Mouse (Mus musculus) intestine, embryonic 15.5 days (tissue): ENCODE measurements around the gene Barx2. TPM values are rescaled to one million over a fixed set of nuclear protein-coding genes. Genes with fewer than 3 reads are reported as not detected.
A peak's percentile ranks its signal among the peaks of the same experiment; 100 is the strongest.

Source experiments
- ATAC-seq: fragments of 200-750 bp; cut with Nextera tagmentation; 2 replicates; pipeline ENCODE4 v1.8.0; 2017; ENCODE audit warnings: moderate TSS enrichment, moderate library complexity
- H3K27ac ChIP-seq: fragments of 300-500 bp; sonication (generic); 2 replicates; pipeline ENCODE4 v1.5.1; 2015; ENCODE audit warnings: mild to moderate bottlenecking, inconsistent platforms
- H3K27me3 ChIP-seq: fragments of 300-500 bp; sonication (generic); replicated peaks from 2 replicates; pipeline ENCODE4 v1.6.1; 2015; ENCODE audit warnings: inconsistent platforms
- H3K36me3 ChIP-seq: fragments of 300-500 bp; sonication (generic); 2 replicates; pipeline ENCODE4 v1.6.1; 2015; ENCODE audit warnings: inconsistent platforms
- H3K4me1 ChIP-seq: fragments of 300-500 bp; sonication (generic); replicated peaks from 2 replicates; pipeline ENCODE4 v1.6.1; 2015; ENCODE audit warnings: inconsistent platforms
- H3K4me2 ChIP-seq: fragments of 300-500 bp; sonication (generic); replicated peaks from 2 replicates; pipeline ENCODE4 v1.6.1; 2015; ENCODE audit warnings: mild to moderate bottlenecking, inconsistent platforms
- H3K4me3 ChIP-seq: fragments of 300-500 bp; sonication (generic); replicated peaks from 2 replicates; pipeline ENCODE4 v1.5.1; 2015; ENCODE audit warnings: inconsistent platforms
- H3K9ac ChIP-seq: fragments of 300-500 bp; sonication (generic); 2 replicates; pipeline ENCODE4 v1.6.1; 2015; ENCODE audit warnings: inconsistent platforms
- H3K9me3 ChIP-seq: fragments of 300-500 bp; sonication (generic); 2 replicates; pipeline ENCODE4 v1.6.1; 2016; ENCODE audit warnings: inconsistent platforms
- WGBS: fragments of 180-500 bp; shearing (Covaris S2); methylation state at CpG from one replicate; pipeline ENCODE4 v1.1.7; 2015; 5-methylcytosine and 5-hydroxymethylcytosine counted together
- polyA plus RNA-seq: library from polyadenylated mRNA; unstranded; fragments of >200 nt; fragmentation: Nextera tagmentation; extraction: Ambion mirVana; gene quantifications from 2 replicates; pipeline ENCODE4 v1.2.1, GENCODE M21; 2015

Barx2 gene
- polyA plus RNA-seq, 1 experiment from 2014 or later, result 0.14 TPM

DNA sequence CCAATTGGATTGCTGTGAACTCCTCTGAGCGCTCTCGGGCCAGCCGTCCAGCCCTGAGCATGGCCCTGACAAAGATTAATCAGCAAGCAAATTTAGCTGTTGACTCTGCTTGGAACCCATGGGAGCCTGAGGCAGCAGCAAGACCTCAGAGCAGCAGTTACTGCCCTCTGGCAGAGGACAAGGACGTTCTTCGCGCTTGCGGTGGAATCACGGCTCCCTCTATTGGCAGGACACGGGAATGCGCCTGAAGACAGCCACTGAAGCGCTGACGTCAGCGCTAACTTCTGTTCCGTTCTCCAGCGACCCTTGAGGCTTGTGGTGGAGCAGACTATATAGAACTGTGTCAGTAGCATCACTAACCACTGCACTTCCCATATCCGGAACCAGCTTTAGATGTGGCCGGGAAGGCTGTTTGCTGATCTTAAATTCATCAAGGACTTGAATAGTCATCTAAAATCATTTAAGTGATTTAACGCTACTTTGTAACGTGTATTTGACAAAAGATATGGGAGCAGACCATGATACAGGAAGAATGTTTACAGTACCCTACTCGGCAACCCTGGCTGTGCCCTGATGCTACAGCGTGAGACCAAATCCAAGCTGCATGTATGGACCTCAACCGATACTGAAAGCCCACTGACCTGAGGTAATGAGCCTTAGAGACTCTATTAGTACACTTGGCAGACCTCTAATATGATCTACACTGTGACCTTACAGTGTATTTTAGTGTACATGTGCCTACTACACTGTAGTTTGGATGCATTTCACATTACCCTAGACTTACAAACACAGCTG, 12.8 kb upstream of the Barx2 start:
- WGBS, result 17% methylated on average over 22 of the region's 22 CpGs
- Histone ChIP-seq H3K9ac (no peak overlapping the region), H3K4me2 (0 out of 2 replicates have a peak overlapping the region, but pooled peaks have one; percentile 33), H3K27me3 (no peaks in the 10 kb centered on the region), H3K27ac (no peak overlapping the region), H3K36me3 (no peaks in the 10 kb centered on the region), H3K4me3 (no peak overlapping the region), H3K9me3 (no peaks in the 10 kb centered on the region), H3K4me1 (0 out of 2 replicates have a peak, but pooled peaks cover 3% of the 10 kb centered on the region)
- ATAC-seq, result peak; percentile 83

DNA sequence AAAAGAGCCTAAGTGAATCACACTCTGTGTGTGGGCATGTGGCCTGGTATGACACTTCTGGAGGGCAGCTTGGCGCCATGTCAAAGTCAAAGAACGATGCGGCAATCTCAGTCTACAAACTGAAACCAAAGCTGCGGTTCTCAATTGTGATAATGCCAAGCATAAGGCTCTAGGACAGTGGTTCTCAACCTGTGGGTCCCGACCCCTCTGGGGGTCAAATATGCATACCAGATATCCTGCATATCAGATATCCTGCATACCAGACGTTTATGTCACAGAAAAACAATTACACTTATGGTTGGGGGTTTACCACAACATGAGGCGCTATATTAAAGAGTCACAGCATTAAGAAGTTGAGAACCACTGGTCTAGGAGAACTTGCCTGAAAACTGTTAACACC, 10.3 kb upstream of the Barx2 start:
- no peaks in the 10 kb centered on the region for H3K36me3 ChIP-seq
- WGBS, result 80% methylated on average over 7 of the region's 7 CpGs
- H3K9ac ChIP-seq, result no peak overlapping the region
- 0 out of 2 replicates have a peak, but pooled peaks cover 3% of the 10 kb centered on the region for H3K4me1 ChIP-seq
- H3K4me3 ChIP-seq, result no peak overlapping the region
- no peak for ATAC-seq
- peaks cover 8% of the 10 kb centered on the region for H3K27me3 ChIP-seq
- no peak overlapping the region for H3K27ac ChIP-seq
- H3K4me2 ChIP-seq, result no peak overlapping the region
- H3K9me3 ChIP-seq, result no peaks in the 10 kb centered on the region

DNA sequence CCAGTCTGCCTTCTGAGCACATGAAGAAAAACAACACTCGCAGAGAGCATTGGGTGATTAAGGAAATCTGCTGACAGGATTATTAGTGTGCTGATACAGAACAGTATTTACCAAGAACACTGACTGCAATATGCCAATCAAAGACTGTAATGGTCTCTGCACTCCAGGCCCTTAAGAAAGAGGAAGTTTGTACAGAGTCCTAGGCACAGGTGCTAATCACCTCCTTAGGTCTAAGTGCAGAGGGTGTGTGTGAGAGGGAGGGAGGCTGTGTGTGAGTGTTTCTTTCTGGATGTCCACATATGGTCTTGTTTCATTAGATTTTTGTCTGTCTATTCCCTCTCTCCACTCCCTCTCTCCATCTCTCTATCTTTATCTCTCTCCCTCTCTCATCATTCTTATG, 6.5 kb upstream of the Barx2 start:
- Histone ChIP-seq H3K27ac (no peak overlapping the region), H3K36me3 (no peaks in the 10 kb centered on the region), H3K27me3 (peaks cover 37% of the 10 kb centered on the region), H3K4me3 (no peak overlapping the region), H3K4me2 (no peak overlapping the region), H3K9ac (no peak overlapping the region), H3K4me1 (0 out of 2 replicates have a peak, but pooled peaks cover 3% of the 10 kb centered on the region), H3K9me3 (no peaks in the 10 kb centered on the region)
- 15% methylated on average over 1 of the region's 1 CpGs for WGBS
- ATAC-seq, result peak; percentile 89

DNA sequence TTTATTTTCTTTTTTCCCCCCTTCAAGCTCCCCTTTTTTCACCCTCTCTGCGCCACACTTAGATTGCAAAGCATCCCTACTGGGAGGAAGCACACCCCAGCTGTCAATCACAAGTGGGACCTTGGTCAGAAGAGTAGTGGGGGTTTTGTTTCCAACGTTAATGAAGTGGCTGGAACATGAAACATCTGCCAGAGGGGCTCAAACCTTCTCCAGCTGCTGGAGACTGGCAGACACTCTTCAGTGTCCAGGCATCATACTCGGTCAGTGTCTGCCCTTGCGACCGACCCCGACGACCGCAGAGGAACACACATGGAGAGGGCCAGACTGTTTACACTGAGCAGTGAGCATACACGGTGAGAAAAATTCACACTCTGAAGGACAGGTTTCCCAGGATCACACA, 3.2 kb upstream of the Barx2 start:
- Histone ChIP-seq H3K36me3 (no peaks in the 10 kb centered on the region), H3K9ac (no peak overlapping the region), H3K4me3 (no peak overlapping the region), H3K4me1 (peaks cover 20% of the 10 kb centered on the region; the same call in 1 of the 2 replicates), H3K4me2 (no peak overlapping the region), H3K27me3 (peaks cover 65% of the 10 kb centered on the region), H3K9me3 (no peaks in the 10 kb centered on the region), H3K27ac (no peak overlapping the region)
- ATAC-seq, result no peak
- WGBS, result 5% methylated on average over 9 of the region's 9 CpGs

DNA sequence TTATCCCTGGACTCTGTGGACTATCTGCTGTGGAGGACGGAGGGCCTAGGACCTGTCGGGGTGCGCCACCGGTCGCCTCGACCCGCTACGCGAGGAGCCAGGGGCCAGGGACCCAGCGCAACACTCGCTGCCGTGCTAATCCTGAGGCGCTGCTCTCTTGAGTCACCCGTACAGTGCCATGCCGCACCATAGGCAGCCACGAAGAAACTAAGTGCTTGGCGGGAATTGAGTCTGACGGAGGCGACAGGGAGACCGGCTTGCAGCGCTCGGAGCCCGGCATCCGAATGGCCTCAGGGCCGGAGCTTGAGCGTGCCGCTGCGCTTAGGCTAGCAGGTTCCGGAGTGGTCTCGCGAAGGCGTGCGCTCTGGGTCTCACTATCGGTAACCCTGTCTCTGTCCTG, 1.6 kb upstream of the Barx2 start:
- H3K36me3 ChIP-seq, result no peaks in the 10 kb centered on the region
- no peak overlapping the region for H3K27ac ChIP-seq
- H3K4me3 ChIP-seq, result peak overlapping the region; percentile 28
- peaks cover 20% of the 10 kb centered on the region; the same call in 1 of the 2 replicates for H3K4me1 ChIP-seq
- no peak for ATAC-seq
- no peaks in the 10 kb centered on the region for H3K9me3 ChIP-seq
- under 1% methylated on average over 34 of the region's 34 CpGs for WGBS
- H3K27me3 ChIP-seq, result peaks cover 76% of the 10 kb centered on the region
- peak overlapping the region; percentile 97 for H3K4me2 ChIP-seq
- no peak overlapping the region for H3K9ac ChIP-seq

DNA sequence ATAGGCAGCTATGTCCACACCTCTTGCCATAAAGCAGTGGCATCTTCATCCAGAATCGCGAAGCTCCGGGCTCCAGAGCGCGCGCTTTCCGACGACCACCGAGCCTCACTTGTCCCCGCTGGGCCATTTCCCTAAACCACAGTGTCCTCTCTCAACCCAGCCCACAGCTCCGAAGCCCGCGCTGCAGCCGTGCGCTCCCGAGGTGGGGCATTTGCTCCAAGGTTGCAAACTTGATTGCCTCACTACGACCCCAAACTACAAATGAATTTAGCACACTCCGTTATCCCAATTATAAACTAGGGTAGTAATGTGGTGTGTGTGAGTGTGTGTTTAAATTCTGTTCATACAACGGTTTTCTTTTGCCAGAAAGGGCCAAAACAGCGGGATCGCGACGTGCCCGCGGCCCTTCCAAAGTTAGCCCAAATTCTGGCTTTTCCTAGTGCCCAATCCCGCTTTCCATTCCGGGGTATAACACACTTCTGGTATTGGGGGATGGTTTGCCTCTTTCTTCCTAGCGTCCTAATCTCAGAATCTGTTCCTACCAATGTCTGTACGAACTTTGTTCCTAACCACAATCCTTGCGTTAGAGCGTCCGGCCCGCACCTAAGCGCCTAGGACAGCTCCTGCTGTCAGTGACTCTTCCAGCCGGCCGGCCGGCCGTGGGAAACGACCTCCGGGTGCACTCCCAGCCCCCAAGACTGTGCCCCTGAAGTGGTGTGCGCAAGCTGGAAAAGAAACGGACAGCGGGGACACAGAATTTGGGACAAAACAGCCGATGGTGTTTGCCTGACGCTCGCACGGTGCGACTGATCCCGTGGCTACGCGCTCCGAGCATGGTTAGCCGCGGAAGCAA, 703 bp upstream of the Barx2 start:
- Histone ChIP-seq H3K36me3 (no peaks in the 10 kb centered on the region), H3K9me3 (no peaks in the 10 kb centered on the region), H3K4me1 (peaks cover 20% of the 10 kb centered on the region; the same call in 1 of the 2 replicates), H3K4me2 (peak overlapping the region; percentile 97), H3K27ac (no peak overlapping the region), H3K4me3 (peak overlapping the region; percentile 54), H3K9ac (peak overlapping the region; percentile 39; the same call in 1 of the 2 replicates), H3K27me3 (peaks cover 72% of the 10 kb centered on the region)
- no peak for ATAC-seq
- under 1% methylated on average over 54 of the region's 54 CpGs for WGBS

DNA sequence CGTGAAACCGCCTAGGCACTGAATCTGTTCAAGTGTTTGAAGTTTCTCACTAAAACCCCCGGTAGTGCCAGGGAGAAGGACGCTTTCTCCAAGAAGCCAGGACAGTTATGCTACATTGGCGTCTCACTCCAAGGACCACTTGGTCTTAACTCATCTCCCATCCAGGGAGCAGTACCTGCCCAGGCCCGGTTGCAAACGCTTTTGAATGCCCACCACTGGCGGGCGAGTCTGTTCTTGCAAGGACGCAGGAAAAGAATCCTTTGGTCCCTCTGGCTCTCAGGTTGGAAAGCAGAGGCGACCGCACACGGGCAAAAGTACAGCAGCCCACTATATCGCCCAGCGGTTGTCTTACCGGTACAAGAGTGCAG, 725 bp downstream of the Barx2 start:
- Histone ChIP-seq H3K4me1 (peaks cover 20% of the 10 kb centered on the region; the same call in 1 of the 2 replicates), H3K36me3 (no peaks in the 10 kb centered on the region), H3K9ac (no peak overlapping the region), H3K4me3 (peak overlapping the region; percentile 54), H3K4me2 (peak overlapping the region; percentile 97), H3K9me3 (no peaks in the 10 kb centered on the region), H3K27ac (no peak overlapping the region), H3K27me3 (peaks cover 65% of the 10 kb centered on the region)
- WGBS, result 4% methylated on average over 16 of the region's 16 CpGs
- no peak for ATAC-seq

DNA sequence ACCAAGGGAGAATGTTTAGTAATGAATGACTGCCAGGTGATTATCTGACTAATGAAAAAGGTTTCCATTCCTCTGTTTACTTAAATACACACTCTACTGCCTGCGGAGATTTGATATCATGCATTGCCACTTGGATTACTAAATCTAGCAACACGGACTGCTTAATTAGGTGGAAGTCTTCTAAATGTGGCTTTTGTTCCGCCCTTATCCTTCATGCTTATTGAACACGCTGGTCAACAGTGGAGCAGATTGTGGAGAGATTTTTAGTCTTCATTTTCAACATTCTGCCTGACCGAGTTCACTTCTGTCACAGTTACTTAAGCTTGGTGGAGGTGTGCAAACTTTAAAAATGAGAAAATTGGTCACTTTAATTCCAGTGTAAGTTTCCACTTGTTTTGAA, 3.0 kb downstream of the Barx2 start:
- H3K4me1 ChIP-seq, result peaks cover 20% of the 10 kb centered on the region; the same call in 1 of the 2 replicates
- no peaks in the 10 kb centered on the region for H3K36me3 ChIP-seq
- no peak for ATAC-seq
- H3K9ac ChIP-seq, result no peak overlapping the region
- 67% methylated on average over 5 of the region's 5 CpGs for WGBS
- no peak overlapping the region for H3K4me2 ChIP-seq
- H3K4me3 ChIP-seq, result no peak overlapping the region
- H3K27ac ChIP-seq, result no peak overlapping the region
- no peaks in the 10 kb centered on the region for H3K9me3 ChIP-seq
- peaks cover 44% of the 10 kb centered on the region for H3K27me3 ChIP-seq

DNA sequence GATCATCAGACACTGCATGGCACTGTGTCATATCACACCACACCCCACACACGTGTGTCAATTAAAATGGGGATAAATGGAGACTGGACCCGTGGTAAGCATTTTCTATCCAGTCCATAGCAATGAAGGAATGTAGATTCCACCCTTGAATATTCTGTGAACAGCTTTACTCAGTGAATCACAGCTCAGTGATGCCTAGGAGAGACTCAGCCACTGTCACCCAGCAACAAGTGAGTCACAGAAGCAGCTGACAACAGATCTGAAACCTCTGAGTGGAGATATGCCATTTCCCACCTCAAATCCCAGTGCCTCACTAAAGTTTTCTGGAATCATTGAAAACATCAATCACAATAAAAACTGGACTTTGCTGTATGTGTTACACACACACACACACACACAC, 11.5 kb downstream of the Barx2 start:
- WGBS, result 86% methylated on average over 2 of the region's 2 CpGs
- Histone ChIP-seq H3K27ac (no peak overlapping the region), H3K9me3 (no peaks in the 10 kb centered on the region), H3K36me3 (no peaks in the 10 kb centered on the region), H3K27me3 (no peaks in the 10 kb centered on the region), H3K4me1 (no peaks in the 10 kb centered on the region), H3K4me3 (no peak overlapping the region), H3K9ac (no peak overlapping the region), H3K4me2 (no peak overlapping the region)
- ATAC-seq, result no peak

DNA sequence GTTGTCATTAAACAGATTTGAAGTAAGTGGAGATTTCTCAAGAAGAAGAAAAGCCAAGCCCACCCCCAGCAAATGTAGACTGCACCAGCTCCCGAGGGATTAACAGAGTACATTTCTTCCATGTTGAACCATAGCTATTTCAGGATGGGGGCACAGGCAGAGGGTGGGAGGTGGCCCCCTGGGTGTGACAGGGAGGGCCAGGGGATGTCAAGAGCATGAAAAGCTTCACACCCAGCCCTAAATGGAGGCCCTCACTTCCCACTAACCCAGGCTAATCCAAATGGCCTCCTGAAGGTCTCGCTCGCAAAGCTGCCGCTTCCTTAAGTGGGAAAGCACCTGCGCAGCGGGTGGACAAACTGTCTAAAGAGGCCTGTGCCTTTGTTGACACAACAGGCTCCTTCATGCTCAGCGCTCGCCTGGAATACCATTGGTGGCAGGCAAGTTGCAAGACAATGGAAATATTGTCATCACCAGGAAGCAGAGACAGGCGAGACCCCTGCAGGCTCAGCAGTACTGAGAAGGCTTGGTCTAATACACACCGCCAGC, 18.4 kb downstream of the Barx2 start:
- WGBS, result 49% methylated on average over 10 of the region's 10 CpGs
- Histone ChIP-seq H3K27me3 (no peaks in the 10 kb centered on the region), H3K9ac (no peak overlapping the region), H3K4me2 (no peak overlapping the region), H3K9me3 (no peaks in the 10 kb centered on the region), H3K36me3 (no peaks in the 10 kb centered on the region), H3K27ac (no peak overlapping the region), H3K4me1 (no peaks in the 10 kb centered on the region), H3K4me3 (no peak overlapping the region)
- no peak; the same call in 1 of the 2 replicates for ATAC-seq

DNA sequence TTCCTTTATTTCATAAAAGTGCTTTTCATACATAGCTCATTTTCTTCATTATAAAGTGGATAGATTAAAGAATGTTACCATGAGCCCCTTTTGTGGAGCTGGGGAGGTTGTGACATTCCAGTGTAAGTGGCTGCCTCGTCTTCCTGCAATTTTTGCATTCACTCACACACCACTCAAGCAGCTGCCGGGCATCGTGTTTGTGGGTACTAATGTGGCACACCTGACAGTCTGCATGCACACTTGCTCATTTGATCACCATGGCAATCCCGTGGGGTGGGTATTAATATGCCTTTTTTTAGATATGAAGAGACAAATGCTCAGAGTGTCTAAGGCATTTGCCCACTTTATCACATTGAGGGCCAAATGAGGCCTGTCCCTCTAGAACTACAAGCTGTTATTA, 24.9 kb downstream of the Barx2 start:
- Histone ChIP-seq H3K4me3 (no peak overlapping the region), H3K4me1 (no peaks in the 10 kb centered on the region), H3K4me2 (no peak overlapping the region), H3K36me3 (no peaks in the 10 kb centered on the region), H3K27ac (no peak overlapping the region), H3K9ac (no peak overlapping the region), H3K27me3 (no peaks in the 10 kb centered on the region), H3K9me3 (no peaks in the 10 kb centered on the region)
- WGBS, result 80% methylated on average over 4 of the region's 4 CpGs
- ATAC-seq, result no peak

DNA sequence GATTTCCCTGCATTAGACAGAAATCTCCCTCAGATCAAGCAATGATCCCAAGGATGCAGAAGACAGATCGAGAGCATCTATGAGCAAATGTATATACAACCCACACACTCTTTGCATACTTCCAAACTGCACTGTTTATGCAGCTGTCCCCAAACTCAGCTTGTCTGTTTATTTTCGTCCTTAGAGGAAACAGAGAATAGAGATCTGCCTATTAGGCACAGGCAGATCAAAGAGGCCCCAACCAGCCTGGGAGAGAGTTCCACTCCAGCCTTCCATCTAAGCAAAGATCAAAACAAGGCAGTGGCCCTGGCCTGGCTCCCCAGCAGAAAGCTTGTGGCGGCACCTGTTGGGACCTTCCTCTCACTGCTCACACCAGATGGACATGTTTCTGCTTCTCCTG, 27.0 kb downstream of the Barx2 start:
- Histone ChIP-seq H3K9me3 (no peaks in the 10 kb centered on the region), H3K36me3 (no peaks in the 10 kb centered on the region), H3K27me3 (no peaks in the 10 kb centered on the region), H3K4me3 (no peak overlapping the region), H3K4me2 (no peak overlapping the region), H3K9ac (no peak overlapping the region), H3K4me1 (no peaks in the 10 kb centered on the region), H3K27ac (no peak overlapping the region)
- WGBS, result 36% methylated on average over 3 of the region's 3 CpGs
- no peak for ATAC-seq
